Mouse (Mus musculus) embryonic fibroblast, embryonic 13.5 days (primary cell): ENCODE data around the gene Khdc4. TPM values are rescaled to one million over a fixed set of nuclear protein-coding genes. Genes with fewer than 3 reads are reported as not detected.

ENCODE experiments used
- H3K27ac ChIP-seq: 2 replicates; pipeline ENCODE4 v1.5.1; 2012; ENCODE audit warnings: low read length, control low read depth, inconsistent platforms; ENCODE audit not compliant: insufficient read depth
- H3K4me1 ChIP-seq: 2 replicates; pipeline ENCODE4 v1.6.1; 2011; ENCODE audit warnings: low read length; ENCODE audit not compliant: control insufficient read depth, insufficient read depth
- H3K4me3 ChIP-seq: 2 replicates; pipeline ENCODE4 v1.5.1; 2011; ENCODE audit warnings: mild to moderate bottlenecking, control low read depth, low read length; ENCODE audit not compliant: insufficient read depth
- CTCF ChIP-seq: IDR thresholded peaks from 2 replicates; pipeline ENCODE4 v1.5.1; 2011; ENCODE audit warnings: mild to moderate bottlenecking, control low read depth, low read length, moderate library complexity, borderline replicate concordance; ENCODE audit not compliant: insufficient read depth
- POLR2A ChIP-seq: IDR thresholded peaks from 2 replicates; pipeline ENCODE4 v1.6.1; 2011; ENCODE audit warnings: low read depth, mild to moderate bottlenecking, control low read depth, low read length, moderate library complexity
- polyA plus RNA-seq: library from polyadenylated mRNA; stranded (reverse); fragments of >200 nt; gene quantifications from 2 replicates; pipeline ENCODE4 v1.2.4, GENCODE M21; 2011; ENCODE audit warnings: low read depth; ENCODE audit not compliant: missing spikeins, insufficient read length

Khdc4 gene
- polyA plus RNA-seq, 1 experiment = 68.9 TPM

DNA sequence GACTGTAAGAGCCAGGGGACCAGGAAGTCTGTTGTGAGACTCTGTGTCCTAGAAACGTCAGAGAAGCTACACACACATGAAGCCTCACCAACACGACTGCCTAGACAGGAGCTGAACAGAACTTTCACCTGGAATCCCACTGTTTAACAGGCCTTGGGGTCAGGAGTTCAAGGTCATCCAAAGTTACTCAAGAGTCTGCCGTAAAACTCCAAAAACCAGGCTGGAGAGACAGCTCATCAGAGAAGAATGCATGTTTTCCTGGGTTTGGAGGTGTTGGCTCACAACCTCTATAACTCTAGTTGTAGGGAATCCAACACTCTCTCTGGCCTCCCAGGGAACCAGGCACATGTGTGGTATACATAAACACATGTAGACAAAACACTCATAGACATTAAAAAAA lies 69.9 kb downstream of the Khdc4 start:
- H3K4me1 ChIP-seq = peaks cover 14% of the 10 kb centered on the region
- TF ChIP-seq CTCF = no peak
- TF ChIP-seq POLR2A = no peak
- H3K4me3 ChIP-seq = no peak overlapping the region
- no peak overlapping the region for H3K27ac ChIP-seq

DNA sequence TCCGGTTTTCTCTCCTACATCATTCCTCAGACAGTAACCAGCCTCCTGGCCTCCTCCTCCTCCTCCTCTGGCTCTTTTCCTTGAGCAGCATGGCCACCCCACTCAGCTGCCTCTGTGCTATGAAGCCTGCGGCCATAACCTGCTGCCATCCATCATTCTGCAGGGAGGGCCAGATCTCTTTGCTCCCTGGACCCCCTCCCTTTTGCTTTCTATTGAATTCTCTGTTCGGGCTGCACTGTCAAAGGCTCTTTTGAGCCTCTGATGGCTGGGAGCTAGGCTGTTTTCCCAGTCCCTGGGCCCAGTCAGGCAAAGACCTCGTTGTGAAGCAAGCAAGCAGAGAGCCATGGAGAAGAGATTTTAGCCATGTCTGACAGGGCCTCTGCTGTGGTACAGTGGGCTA lies 70.7 kb downstream of the Khdc4 start:
- H3K4me1 ChIP-seq = peaks cover 14% of the 10 kb centered on the region
- TF ChIP-seq CTCF (no peak), POLR2A (no peak)
- H3K4me3 ChIP-seq = no peak overlapping the region
- peak overlapping the region; percentile 42; the same call in 1 of the 2 replicates for H3K27ac ChIP-seq

DNA sequence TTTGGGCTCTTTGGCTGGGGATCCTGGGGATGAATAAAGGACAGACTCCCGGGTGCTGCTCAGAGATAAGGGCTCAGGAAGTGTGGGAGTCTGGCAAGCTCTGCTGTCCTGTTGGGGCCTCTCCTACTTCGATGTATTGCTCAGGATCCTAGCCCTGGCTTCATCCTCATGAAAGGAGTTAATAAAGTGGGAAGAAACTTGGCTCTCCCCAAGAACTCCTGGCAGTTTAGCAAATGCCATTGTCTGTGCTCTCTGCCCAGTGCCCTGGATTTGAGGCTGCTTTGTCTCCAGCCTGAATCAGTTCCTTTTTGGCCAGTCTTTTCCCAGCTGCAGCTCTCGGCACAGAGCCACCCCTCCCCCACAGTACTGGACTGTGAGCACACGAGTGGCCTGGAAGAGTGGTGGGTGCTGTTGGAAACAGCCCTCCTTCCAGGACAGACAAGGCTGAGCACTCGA lies 72.5 kb downstream of the Khdc4 start:
- Histone ChIP-seq H3K27ac (peak overlapping the region; percentile 49), H3K4me3 (no peak overlapping the region), H3K4me1 (peaks cover 14% of the 10 kb centered on the region)
- TF ChIP-seq POLR2A = no peak
- TF ChIP-seq CTCF = no peak

DNA sequence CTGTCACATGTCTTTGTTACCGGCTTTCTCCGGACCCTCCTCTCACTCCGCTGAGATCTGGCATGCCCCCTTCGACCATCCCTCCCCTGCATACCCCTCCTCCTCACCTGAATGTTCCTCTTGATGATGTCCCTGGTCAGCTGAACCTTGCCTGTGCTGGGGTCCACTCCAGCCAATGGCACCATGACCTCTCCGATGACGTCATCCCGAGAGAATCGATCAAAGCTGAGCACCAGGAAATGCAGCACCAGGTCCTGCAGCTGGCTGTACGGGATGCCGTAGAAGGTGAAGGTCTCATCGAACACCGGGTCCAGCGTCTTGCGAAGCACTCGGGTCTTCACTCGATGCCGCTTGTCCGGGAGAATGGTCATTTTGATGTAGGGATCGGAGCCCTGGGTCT lies 76.0 kb downstream of the Khdc4 start:
- H3K4me3 ChIP-seq = no peak overlapping the region
- TF ChIP-seq POLR2A = no peak
- H3K4me1 ChIP-seq = peaks cover 2% of the 10 kb centered on the region; the same call in 1 of the 2 replicates
- H3K27ac ChIP-seq = no peak overlapping the region

DNA sequence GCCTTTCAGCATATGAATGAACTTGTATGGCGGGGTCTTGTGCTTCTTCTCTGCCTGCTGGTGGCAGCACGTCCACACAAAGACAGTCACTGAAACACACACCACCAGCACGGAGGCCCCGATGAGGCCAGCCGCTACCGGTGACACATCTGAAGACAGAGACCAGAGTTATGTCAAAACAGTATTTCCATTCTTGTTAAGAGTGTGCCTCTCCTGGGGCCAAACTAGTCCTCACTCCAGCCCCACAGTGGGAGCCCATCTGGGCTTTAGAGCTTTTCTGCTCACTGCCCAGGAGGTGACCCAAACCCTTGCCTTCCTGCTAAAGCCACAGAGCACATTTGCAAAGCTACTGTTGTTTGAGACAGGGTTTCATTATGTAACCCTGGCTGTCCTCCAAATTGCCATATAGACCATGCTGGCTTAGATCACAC lies 76.8 kb downstream of the Khdc4 start:
- no peak overlapping the region for H3K27ac ChIP-seq
- H3K4me3 ChIP-seq = no peak overlapping the region
- no peaks in the 10 kb centered on the region for H3K4me1 ChIP-seq
- no peak for TF ChIP-seq CTCF

Other genes starting within 250 kb of the Khdc4 start
- gene Sema4a, start 224.6 kb upstream of the Khdc4 start, polyA plus RNA-seq = 0.25 and 0.63 TPM in 2 replicates
- 401 and 426 TPM in 2 replicates for gene Lmna, start 175.8 kb upstream of the Khdc4 start, polyA plus RNA-seq
- 25.7 and 33.6 TPM in 2 replicates for gene Mex3a, start 153.4 kb upstream of the Khdc4 start, polyA plus RNA-seq
- gene Rab25, start 137.5 kb upstream of the Khdc4 start, polyA plus RNA-seq = not detected in 2 replicates
- 74.4 and 81.1 TPM in 2 replicates for gene Lamtor2, start 132.7 kb upstream of the Khdc4 start, polyA plus RNA-seq
- 38.5 and 50.4 TPM in 2 replicates for gene Ubqln4, start 132.0 kb upstream of the Khdc4 start, polyA plus RNA-seq
- 218 and 298 TPM in 2 replicates for gene Ssr2, start 109.9 kb upstream of the Khdc4 start, polyA plus RNA-seq
- 174 and 210 TPM in 2 replicates for gene Arhgef2, start 79.8 kb upstream of the Khdc4 start, polyA plus RNA-seq
- gene Rxfp4, start 32.7 kb upstream of the Khdc4 start, polyA plus RNA-seq = not detected in 2 replicates
- gene Rit1, start 31.0 kb downstream of the Khdc4 start, polyA plus RNA-seq = 52.1 and 57.8 TPM in 2 replicates
- 18.9 and 29.2 TPM in 2 replicates for gene Syt11, start 89.4 kb downstream of the Khdc4 start, polyA plus RNA-seq
- 28.2 and 34.8 TPM in 2 replicates for gene Gon4l, start 149.4 kb downstream of the Khdc4 start, polyA plus RNA-seq
- 21.5 and 27.5 TPM in 2 replicates for gene Msto1, start 228.2 kb downstream of the Khdc4 start, polyA plus RNA-seq